Mouse (Mus musculus): ENCODE data around the gene Ttc33. TPM values are rescaled to one million over a fixed set of nuclear protein-coding genes. Genes with fewer than 3 reads are reported as not detected.
"Not testable (repeated sequence)": the region's sequence is repeated elsewhere in the genome, so short reads cannot be mapped to it uniquely, and the experiment has no call there.

The Ttc33 gene
- total RNA-seq, 2 experiments from 2014 or later: 88.2 to 88.4 TPM

DNA sequence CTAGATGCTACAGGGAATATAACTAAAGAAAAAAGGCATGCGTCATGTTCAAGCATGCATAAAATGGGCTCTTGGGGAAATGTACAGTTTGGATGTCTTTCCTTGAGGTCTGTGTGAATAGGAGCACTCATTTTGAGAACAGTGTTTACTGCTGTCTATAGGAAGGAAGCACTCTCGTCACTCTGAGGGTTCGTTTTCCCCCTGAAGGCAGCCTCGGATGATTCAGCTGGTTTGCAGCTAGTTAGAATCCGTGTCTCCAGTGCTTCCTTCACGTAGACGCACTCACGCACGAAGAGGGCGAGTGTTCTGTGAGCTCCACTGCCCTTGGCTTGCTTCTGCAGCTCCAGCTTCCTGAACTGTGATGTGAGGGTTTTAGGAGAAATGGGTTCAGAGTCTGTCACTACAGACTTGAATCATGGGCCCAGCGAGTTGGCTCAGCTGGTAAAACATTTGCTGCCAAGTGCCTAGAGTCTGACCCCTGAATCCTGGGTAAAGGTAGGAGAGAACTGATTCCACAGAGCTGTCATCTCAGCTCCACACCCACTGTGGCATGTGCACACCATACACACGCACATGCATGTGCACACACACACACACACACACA, 12.0 kb upstream of the Ttc33 start:
- no peak for DNase-seq (ENCODE audit: low spot score in 2 of 2)

DNA sequence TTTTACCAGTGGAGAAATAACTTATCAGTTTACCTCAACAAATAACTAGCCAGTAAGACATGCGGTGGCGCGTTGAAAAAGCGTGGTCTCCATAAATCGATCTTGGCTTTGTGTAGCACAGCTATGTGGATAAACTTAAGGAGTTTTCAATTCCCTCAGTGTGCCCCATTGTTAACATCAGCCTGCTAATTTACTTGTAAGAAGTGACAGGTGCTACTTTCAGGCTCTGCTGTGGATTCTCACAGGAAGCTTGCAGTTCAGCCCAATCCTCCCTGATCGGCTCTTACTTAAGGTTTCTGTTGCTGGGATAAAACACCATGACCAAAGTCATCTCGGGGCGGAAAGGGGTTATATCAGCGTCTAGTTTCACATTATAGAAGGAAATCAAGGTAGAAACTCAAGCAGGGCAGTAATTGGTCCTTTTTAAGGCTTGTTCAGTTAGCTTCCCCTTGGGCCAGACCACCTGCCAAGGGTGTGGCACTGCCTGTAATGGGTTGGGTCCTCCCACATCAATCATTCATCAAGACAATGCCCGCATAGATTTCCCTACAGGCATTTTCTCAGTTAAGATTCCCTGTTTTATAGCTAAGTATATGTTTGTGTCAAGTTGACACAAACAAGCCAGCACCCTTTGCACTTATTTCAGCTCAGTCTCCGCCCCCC, 526 bp upstream of the Ttc33 start:
- DNase-seq (ENCODE audit: low spot score in 2 of 2): no peak

DNA sequence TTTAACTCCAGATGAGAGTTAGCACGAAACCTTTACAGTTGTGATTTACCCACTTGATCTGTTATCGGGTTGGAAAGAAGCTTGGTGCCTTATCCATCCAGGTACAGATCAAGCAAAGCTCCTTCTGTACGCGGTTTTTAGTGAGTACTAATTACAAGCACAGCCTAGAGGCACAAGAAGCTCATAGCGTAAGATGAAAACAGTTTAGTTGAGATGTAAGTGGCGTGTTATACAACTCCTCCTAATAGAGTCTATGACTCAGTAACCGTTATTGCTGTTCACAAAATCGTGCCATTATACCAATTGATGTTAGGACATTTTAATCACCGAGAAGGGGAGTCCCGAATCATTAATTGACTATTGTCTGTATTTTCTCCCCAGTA, 959 bp downstream of the Ttc33 start:
- no peak for DNase-seq (ENCODE audit: low spot score in 2 of 2)

DNA sequence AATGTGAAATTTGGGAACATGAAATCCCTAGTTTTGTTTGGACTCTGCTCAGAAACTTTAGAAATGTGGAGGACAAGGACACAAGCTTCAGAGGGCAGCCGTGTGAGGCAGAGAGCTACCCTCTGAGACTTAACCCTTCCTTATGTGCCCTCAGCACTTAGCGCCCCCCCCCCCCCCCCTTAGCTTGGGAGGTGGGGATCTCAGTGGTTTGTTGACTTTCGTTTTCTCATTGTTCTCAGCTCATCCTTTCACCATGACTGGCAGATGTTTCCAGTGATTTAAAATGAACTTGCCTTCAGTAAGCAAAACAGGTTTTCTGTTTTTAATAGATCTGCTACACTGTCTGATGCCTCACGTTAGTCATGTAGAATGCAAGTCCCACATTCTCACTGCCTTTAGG, 1.8 kb downstream of the Ttc33 start:
- DNase-seq (ENCODE audit: low spot score in 2 of 2): no peak

DNA sequence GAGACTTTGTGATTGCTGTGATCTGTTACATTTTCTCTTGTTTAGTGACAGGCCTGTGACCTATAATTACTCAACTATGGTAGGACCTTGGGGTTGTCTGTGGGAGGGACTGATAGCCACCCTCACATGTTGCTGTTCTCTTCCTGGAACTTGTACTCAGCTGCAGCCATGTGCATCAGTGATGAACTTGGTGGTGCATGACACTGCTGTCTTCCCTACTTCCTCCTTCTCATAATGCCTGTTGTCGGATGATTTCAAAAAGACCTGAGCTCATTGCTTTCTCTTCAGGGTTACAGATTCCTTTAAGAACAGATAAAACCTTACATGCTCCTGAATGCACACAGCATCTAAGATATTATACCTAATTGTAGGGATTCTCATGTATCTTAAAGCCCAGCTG, 2.7 kb downstream of the Ttc33 start:
- DNase-seq (ENCODE audit: low spot score in 2 of 2): no peak

DNA sequence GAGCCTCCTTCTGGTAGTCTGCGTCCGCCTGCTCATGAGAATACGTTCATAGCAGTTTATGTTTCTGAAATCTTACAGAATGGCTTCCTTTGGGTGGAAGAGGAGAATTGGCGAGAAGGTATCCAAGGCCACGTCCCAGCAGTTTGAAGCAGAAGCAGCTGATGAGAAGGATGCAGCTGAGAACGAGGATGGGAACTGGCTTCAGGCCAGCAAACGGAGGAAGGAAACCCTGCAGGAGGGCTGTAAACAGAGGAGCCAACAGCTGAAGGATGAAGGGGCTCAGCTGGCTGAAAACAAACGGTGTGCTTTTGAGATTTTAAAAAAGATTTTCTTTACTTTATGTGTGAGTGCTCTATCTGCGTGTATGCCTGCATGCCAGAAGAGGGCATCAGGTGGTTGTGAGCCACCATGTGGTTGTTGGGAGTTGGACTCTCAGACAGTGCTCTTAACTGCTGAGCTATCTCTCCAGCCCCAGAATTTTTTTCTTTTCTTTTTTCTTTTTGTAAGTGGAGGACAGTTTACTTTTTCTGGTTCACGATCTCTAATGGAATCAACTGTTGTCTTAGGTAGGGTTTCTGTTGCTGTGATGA, 4.3 kb downstream of the Ttc33 start:
- DNase-seq (ENCODE audit: low spot score in 2 of 2): no peak

DNA sequence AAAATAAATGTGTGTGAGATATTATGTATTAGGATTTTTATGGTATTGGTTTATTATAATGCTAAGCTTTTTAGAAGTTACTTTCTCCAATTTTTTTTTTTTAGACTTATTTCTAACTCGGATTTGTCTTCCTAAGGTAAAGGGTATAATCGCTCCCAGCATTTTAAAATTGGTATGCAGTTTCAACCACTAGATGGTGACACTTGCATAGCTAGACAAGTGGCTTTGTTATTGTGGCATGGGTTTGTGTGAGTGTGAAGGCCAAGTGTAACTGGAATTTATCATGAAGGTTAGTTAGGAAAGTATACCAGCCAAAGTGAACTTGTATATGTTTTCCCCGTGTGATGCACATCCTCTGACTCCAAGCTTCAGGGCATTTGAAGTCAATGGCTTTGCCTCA, 8.5 kb downstream of the Ttc33 start:
- no peak for DNase-seq (ENCODE audit: low spot score in 2 of 2)

DNA sequence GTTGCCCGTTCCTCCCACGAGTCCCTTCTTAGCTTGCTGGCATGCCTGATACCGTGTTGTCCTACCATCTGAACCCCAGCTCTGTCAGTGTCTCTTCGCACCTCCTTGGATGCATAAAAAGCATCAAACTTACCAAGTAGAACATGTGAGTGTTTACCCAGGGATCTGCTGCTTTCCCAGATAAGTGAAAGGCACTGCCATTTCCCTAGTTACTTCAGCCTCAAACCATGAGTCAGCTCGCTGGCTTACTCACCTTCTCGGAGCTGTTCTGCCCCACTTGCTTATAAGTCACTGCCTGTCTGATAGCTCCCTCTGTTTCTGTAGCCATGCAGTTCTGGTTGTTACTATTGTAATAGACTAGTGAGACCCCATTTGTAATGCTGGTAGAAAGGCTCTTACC, 9.1 kb downstream of the Ttc33 start:
- DNase-seq (ENCODE audit: low spot score in 2 of 2): no peak

DNA sequence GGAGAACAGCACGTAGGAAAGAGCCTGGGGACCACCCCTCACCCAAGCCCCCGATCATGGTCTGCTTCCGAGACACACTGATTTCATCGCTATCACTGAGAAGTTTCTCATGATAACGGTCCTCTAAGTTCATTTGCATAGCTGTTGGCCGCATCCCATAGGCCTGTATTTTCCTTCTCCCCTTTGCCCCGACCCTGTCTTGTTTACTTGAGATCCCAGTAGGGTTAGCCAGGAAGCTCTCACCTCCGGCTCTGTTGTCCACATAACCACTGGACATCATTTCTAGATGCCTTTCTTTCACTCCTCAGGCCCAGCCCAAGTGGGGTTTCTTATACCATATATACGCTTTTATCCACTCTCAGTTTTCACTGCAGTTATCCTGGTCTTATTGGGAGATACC, 9.6 kb downstream of the Ttc33 start:
- DNase-seq (ENCODE audit: low spot score in 2 of 2): no peak

DNA sequence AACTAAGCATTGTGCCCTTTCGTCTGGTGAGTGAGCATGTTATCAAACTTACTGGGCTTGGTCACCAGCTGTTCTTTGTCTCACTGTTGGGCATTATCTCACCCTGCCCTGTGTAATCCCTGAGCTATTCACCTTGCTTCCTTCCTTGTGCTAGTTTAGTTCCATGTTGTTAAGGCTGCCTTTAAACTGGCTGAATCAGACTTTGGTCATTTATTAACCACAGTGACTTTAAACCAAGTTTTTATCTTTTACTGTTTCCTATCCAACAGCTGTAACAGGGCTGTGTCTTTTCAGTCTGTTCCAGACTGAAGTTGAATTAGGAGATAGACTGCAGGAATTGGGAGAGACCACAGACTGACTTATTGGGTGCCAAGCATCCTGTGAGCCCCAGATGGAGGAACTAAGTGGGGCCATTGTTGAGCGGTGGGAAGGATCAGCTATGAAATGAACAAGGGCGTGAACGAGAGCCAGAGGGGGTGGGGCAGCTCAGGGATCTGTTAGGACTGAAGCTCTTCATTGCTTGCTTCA, 10.7 kb downstream of the Ttc33 start:
- DNase-seq (ENCODE audit: low spot score in 2 of 2): no peak

DNA sequence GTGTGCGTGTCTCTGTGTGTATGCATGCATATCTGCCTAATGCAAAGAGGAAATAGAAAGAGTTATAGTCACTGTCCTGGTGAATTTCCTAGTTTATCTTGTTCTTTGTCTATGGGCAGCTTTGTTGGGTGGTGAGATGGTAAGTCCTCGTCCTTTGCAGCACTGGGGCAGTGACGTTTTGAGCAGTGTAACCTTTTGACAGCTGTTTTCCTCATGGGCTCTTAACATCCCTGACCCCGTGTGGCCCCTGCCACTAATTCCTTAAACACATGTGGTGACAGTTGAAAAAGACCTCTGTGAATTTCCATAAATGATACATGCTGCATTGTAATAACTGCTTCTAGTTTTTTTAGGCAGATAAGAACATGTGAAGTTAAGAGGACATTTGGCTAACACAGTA, 11.4 kb downstream of the Ttc33 start:
- no peak for DNase-seq (ENCODE audit: low spot score in 2 of 2)

DNA sequence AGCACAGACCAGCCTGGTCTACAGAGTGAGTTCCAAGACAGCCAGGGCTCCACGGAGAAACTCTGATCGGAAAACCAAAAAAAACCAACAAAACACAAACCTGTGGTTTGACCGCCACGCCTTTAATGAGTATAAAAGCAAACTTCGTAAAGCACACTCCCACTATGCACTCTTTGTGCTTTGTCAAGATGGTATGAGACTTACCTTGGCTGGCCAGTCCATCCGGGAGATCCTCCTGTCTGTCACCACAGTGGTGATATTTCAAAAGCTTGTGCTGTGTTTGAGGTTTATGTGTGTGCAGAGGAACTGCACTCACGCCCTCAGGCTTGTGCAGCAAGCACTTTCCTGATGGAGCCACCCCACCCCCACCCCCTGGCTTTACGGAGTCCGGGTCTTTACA, 19.9 kb downstream of the Ttc33 start:
- no peak for DNase-seq (ENCODE audit: low spot score in 2 of 2)

DNA sequence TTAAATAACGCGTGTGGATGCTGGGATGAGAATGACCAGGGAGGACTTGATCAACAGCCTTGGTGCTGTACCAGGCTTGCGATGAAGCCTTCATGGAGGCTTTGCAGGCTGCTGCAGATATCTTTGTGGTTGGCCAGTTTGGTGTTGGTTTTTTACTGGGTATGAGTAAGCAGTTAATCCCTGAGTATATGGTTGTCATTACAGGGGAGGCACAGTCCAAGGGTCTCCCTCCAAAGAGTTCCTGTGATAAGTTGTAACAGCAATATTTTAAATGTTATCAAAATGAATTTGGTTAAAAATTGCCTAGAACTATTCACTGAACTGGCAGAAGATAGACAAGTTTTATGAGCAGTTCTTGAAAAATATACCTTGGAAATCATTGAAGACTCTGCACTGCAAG, 23.8 kb downstream of the Ttc33 start:
- no peak for DNase-seq (ENCODE audit: low spot score in 2 of 2)

DNA sequence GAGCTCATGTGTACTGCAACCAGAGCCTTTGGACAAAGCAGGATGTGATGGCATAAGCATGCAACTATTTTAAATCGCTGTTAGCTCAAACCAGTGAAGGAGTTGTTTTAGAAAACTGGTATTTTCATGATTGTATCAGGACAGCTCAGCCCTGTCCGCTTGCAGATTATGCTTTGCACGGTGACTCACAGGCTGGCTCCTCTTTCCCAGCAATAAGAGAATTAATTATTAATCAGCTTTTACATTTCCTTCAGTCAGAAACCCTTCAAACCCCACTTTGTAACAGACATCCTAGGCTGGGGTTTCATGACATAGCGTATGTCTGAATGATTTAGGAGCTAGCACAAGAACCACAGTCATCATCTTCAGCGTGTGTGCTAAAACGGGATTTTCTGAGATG, 35.2 kb downstream of the Ttc33 start:
- DNase-seq (ENCODE audit: low spot score in 2 of 2): no peak

DNA sequence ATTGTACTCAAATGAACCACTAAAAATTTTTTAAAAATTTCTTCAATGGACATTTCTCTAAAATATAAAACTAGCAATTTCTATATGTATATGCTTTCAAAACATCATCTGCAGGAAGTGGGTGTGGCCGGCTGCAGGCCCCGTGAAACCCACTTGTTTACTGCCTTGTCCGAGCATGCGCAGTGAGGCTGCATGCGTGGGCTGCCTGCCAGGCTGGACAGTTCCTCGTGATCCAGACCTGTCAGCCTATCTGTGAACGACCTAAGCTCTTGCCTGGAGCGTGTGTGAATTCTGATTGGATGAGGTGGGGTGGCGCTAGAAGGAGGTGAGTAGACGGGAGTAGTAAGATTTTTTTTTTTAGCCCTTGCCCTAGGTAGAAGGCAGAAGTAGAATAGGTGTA, 45.4 kb downstream of the Ttc33 start:
- DNase-seq (ENCODE audit: low spot score in 2 of 2): not testable (repeated sequence)

DNA sequence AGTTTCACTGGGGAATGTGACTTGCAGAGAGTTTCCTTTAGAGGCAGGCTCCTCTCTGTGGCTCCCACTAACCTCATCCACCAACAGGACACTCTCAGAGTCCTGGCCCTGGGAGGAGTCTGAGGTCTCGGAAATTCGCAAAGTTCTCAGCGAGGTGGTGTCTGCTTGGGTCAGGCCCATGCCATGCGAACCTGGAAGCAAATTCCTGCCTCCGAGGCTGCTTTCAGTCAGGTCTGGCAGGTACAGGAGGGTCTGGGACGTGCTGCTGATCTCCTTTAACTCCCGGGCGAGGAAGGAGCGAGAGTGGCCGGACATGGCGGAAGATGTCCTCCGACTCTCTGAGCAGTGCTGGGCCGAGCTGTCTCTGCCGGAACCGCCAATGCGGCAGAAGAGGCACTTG, 49.3 kb downstream of the Ttc33 start:
- DNase-seq (ENCODE audit: low spot score in 2 of 2): no peak

DNA sequence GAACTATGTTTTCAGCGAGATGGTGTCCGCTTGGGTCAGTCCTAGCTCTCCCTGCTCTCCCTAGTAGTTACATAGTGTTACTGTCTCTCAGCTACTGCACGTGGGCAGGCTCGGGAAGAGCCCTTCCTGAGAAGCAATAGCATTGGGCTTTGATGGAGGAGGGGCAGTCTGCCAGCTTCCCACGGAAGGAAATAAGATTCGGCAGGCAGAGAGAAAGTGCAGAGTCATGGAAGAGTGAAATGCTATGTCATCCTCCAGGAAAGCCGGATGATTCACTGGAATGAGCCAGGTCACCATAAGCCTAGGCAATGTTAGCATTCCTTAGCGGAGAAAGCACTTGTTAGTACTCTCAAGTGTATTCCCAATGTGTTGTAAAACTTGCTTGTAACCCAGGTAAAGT, 50.2 kb downstream of the Ttc33 start:
- peak; percentile 48 to 65 for DNase-seq (ENCODE audit: low spot score in 2 of 2)

DNA sequence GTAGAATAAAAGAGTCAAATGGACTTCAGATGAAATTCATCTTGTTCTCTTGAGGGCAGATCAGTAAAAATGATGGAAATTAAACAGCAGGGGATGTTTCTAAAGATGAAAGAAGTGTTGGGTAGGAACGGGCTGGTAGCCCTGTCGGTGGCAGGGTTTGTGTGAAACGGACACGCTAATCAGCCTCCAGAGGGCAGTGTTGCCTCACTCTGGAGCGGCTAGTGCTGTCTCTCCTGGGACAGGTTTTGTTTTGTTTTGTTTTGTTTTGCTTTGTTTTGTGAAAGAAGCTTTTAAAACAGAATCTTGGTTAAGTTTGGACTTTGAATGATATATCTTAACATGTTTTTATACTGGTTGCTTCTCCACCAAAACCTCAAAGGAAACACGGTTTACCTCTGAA, 51.2 kb downstream of the Ttc33 start:
- DNase-seq (ENCODE audit: low spot score in 2 of 2): peak; percentile 77 to 84

DNA sequence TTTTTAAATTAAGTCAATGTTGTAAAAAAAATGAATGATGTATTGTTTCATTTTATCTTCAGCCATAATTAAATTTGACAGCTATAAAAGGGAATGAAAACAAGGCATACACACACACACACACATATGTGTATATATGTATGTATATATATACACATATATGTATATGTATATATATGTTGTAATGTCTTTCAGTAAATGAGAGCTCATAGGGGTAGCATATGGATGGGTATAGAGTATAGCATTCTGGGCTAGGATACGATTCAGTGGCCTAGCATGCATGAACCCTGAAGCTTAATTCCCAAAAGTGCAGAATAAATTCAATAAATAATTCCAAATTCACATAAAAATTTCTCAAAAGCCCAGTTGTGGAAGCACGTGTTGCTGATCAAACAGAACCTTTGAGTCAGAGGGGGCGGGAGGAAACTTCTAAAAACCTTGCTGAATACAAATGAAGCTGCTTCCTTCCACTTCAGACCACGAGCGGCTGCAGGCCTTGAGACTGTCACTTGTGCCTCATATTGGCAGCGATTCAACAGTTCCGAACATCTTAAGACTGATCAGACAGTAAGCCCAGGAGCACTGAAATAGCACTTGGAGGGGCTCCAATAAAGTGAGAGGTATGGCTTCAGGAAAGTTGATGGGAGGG, 51.8 kb downstream of the Ttc33 start:
- DNase-seq (ENCODE audit: low spot score in 2 of 2): no peak

DNA sequence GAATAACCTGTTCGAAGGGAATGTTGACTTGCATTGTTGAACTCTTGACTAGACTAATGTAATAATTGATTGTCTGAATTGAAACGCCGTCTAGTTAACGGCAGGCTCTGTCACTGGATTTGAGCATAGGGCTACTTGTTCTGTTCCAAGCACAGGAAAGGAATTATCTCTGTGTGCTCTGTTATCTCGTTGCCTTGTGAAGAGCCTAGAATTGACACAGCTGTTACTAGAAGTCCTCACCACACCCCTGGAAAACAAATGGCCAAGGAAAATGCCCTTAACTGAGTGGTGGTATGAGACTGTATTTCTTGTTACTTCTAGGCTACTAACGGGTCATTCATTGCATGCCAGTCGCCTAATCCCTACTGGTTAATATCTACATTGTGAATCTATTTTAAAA, 52.7 kb downstream of the Ttc33 start:
- DNase-seq (ENCODE audit: low spot score in 2 of 2): no peak

DNA sequence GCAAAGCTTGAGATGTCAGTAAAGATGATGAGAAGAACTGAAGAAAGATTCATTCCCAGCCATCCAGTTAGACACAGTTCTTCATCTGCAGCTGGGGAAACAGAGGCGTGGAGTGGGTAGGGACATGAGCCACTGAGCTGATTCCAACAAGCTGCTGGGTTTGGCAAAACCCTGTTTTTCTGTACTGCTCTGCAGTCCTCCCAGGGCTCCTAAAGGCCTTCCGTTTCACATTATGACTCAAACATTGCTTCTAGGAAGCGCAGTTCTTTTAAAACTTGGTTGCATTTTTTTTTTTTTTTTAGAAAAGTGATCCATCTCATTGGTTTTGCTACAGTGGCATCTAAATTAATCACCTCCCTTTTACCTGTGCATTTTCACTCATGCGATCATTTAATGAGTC, 53.2 kb downstream of the Ttc33 start:
- no peak for DNase-seq (ENCODE audit: low spot score in 2 of 2)

DNA sequence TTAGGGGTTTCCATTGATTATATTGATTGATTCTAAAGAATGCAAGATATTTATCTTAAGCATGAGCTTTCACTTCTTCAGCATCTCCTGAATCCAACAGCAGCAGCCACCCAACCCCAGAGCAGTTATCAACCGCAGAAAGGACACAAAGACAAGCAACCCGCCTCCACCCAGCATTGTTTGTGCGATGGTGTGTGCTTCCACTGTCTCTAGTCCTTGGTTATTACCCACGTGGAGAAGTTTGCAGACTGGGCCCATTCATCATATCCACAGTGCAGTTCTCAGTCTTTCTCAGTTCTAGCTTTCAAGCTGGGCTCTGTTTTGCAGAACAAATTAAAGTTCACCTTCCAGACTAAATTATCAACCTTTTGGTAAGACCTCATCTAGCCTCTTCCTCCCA, 54.0 kb downstream of the Ttc33 start:
- no peak for DNase-seq (ENCODE audit: low spot score in 2 of 2)
